Mouse (Mus musculus): ENCODE data around the gene Pou5f2.

The Pou5f2 gene

DNA sequence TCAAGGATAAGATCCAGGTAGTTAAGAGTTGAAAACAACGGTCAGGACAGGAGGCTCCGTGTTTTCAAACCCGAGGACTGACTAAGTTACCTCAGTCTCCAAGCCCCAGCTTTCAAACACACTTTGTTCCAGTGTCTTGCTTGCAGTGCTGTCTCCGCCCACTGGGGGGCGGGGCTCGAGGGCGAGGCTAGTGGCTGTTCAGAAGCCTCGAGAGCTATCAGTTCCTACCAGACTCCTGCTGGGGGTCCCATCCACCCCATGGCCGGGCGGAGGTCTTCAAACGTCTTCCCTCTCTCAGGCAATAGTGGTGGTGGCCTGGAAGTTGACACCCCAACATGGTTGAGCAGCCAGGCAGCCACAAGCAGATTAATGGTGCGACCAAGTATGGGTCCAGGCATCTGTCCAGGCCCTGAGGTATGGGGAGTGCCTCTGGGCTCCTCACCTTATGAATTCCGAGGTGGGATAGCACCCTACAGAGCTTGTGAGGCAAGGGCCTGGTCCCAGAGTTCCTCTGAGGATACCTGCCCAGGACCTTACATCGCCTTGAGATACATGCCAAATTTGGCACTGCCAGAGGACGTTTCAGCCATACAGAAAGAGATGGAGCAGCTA, at the start of gene Pou5f2:
Gene Pou5f2, plus strand, starts transcription at position 220 of the 612 bp plus-strand sequence.
- peak; percentile 8 for DNase-seq (ENCODE audit: low read depth)

DNA sequence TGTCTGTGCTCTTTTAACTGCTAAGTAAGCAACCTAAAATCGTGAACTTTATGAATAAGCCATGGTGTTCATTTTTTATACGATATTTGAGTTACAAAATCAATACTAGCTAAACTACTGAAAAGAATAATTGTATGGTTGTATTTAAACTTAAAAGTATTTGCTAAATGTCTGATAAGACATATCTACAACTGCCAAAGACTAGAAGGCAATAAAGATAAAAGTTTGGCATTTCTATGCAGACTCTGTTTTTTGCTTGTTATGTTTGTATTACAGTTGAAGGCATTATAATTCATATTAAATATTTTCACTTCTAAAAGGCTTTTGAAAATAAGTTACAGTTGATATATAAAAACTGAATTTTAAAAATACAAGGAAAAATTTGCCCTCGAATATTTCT, 48.5 kb upstream of the Pou5f2 start:
- no peak for DNase-seq (ENCODE audit: low read depth)

DNA sequence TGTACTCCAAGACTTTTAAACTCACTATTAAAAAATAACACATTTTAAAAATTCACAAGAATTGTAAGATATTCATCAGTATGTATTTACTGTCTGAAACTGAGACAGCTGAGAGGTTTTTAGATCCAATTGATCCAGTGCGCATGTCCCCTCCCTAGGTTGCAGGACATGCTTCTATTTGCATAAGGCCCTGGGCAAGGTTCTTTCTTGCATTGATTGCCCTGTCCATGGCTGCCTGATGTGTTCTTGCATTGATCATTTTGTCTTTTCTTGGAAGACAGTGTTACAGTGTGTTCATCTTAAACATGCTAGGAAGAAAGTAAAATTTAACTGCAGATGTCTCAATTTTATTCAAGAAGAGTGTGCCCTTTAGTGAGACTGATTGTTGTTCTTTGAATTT, 47.6 kb upstream of the Pou5f2 start:
- no peak for DNase-seq (ENCODE audit: low read depth)

DNA sequence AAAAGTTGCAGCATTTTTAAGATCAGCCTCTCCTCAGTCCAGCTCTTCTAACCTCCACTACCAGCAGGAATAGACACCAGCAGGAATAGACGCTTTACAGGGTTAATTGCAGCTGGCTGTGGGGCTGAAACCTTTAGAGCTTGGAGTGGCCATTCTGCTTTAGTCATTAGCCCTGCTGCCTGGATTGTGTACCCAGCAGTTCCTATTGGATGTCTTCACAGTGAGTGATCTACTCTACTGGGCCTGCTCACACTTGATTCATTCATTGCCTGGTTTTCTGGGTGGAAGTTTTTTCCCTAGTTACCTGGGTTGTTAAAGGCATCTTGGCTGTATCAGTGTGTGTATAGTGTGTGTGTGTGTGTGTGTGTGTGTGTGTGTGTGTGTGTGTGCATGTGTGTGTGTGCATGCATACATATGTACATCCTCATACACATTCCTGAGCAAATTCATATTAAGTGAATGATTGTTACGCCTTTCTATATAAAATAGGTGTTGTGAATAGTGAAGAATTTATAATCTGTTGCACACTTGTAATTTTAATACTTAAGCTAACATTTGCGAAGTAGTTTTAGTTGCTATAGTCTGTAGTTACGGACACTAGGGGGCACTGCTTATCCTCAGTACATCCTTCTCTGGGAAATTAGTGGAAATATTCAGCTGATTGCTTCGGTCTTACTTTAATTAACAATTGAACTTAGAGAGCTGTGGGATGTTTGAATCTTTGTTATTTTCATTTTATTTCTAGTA, 42.4 kb upstream of the Pou5f2 start:
- peak; percentile 9 for DNase-seq (ENCODE audit: low read depth)

DNA sequence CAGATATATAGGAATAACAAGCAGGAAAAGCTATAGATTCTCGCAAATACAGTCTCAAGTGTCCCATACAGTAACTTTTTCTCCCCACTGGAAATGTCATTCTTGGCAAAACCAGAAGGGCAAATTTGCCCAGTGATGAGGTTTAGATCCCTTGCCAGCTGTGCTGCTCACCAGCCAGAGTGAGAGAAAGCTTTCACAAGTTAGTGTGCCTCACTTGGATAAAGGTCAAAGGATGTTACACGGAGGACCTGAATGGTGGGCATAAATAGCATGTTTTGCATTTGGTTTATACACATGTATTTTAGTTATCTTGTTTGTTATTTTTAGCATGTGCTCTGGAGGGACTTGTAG, 41.9 kb upstream of the Pou5f2 start:
- no peak for DNase-seq (ENCODE audit: low read depth)

DNA sequence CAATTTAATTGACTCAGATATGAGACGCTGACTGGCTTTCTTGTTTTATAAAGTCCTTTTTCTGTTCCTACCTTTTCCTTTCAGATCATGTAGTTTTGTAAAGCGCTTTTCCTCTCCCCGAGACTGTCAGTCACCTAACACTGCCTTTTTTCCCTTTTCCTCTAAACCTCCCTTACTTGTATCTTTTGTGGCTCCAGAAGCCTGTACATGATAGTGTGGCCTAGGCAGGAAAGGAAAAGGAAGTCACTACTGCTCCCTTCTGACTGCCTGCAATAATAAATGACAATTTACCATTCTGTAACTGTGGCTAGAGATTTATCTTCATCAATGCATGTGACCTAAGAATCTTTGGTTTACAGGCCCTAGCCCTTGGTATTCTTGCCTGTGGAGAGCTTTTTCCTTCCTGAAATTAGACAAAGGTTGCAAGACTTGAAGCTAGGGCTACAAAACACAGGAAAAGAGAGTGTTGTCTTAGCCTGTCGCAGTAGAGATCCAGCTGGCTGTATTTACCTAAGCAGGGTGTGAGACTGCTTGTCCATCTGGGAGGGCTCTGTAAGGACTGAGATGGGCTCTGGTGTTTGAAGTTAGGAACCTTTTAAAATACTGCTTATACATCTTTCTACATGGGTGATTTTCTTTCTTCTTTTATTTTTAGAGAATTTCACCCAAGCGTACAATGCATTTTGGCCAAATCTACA, 33.4 kb upstream of the Pou5f2 start:
- no peak for DNase-seq (ENCODE audit: low read depth)

DNA sequence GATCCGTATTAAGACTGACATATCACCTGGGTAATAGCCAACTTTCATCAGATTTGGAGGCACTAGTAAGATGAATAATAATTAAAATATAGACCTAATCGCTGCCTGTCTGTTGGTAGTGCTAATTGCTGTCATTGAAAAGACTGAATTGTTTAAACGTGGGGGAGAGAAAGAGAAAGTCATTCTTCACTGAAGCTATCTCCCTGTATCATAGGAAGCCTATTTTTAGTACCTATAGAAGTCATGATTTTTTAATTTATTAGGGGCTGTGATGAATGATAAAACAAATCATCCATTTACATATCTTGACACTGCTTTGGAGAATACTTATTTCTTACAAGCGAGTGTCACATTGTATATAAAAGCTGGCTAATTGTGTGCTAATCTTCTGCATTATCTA, 20.1 kb upstream of the Pou5f2 start:
- no peak for DNase-seq (ENCODE audit: low read depth)

DNA sequence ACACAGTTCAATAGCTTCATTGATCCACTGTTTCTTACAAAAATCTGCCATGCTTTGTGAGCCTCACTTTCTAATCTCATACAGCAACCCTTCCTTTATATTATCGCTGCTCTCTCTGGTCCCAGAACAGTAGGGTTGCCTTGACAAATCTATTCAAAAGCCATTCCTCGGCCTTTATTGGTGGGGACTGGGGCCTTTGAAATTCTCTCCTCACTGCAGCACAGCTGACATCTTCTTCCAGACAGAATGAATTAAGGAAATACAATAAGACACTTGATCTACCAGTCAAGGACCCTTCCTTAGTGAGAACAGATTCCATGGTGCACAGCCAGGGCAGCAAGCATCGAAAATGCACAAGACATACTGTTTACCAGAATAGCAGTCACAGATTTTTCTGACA, 19.4 kb upstream of the Pou5f2 start:
- no peak for DNase-seq (ENCODE audit: low read depth)

DNA sequence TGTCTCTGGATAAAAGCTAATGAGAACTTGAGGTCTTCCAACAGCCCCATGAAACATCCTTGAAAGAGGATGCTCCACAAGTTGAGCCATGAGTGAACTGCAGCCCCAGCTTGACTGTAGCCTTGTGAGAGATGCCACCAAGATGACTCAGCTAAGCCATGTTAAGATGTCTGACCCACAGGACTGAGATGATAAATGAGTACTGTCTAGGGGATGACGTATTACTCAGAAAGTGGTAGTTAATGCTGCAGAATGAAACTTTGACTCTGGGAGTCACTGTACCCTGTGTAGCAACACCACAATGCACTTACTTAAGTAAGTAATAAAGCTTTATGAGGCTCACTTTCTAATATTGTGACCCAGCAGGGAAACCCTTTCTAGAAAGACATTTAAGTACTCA, 14.5 kb upstream of the Pou5f2 start:
- no peak for DNase-seq (ENCODE audit: low read depth)

DNA sequence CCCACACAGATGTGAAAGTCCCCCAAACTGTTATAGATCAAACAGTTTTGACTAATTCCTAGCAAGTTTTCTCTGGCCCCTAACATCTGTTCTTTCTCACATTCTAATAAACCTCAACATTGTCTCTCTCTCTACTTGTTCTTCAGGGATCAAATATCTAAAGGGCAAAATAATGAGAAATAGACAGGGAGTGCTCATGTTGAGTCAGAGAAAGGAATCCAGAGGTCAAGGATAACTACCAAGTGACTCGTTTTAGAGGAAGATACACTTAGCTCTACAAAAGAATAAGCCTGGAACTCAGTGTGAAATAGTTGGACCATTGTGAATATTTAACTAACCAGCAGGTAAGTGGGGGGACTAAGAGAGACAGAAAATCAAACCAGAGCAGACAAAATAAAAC, 8.1 kb downstream of the Pou5f2 start:
- no peak for DNase-seq (ENCODE audit: low read depth)

DNA sequence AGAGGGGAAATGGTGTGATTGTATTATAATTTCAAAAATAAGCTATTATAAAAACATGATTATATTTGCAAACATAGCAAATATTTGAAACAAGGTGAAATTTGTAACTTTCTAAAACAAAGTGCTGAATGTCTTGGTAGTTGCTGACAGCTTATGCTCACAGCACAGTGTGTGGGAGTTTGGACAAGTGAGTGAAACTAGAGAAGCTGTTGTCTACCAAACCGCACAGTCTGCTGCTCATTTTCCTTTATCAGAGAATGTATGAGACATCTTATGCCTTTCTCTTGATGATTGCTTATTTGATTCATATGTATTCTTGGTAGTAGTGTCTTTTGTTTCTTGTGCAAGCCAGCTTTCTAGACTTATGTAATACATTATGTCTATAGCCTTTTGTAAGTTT, 12.5 kb downstream of the Pou5f2 start:
- DNase-seq (ENCODE audit: low read depth), result no peak

DNA sequence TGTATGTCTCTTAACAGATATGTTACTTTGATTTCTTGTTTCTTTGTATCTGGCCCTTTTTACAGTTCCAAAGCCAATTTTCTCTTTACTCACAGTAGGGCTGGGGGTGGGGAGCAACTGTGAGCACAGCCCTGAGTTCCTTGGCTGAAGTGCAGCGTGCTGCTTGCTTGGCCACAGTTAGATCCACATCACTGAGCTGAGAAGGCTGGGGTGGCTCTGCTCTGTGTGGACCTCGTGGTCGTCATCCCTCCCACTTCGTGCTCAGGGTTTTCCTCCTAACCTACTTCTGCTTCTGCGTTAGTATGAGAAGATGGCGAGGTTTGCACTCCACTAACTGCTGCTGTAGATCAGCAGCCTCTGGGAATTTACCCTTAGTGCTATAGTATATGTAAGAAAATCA, 18.5 kb downstream of the Pou5f2 start:
- no peak for DNase-seq (ENCODE audit: low read depth)

DNA sequence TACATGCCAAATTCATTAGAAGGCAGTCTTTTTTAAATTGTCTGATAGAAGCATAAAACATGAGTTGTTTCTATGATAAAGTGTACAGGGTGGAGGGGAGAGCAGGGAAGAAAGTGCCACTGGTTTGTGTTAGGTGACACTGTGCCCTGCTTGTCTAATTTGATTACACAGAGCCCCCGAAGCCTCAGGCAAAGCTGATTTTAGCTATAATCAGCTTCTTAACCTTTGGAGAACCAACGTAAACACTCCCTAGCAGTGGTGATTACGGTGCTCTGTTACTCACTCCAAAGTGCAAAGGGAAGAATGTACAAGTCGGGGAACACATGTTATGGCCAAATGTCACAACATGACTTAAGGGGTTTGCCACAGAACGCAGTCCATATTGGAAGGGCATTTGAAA, 20.4 kb downstream of the Pou5f2 start:
- no peak for DNase-seq (ENCODE audit: low read depth)
